Mouse (Mus musculus): ENCODE results near the gene Prkch.

DNA sequence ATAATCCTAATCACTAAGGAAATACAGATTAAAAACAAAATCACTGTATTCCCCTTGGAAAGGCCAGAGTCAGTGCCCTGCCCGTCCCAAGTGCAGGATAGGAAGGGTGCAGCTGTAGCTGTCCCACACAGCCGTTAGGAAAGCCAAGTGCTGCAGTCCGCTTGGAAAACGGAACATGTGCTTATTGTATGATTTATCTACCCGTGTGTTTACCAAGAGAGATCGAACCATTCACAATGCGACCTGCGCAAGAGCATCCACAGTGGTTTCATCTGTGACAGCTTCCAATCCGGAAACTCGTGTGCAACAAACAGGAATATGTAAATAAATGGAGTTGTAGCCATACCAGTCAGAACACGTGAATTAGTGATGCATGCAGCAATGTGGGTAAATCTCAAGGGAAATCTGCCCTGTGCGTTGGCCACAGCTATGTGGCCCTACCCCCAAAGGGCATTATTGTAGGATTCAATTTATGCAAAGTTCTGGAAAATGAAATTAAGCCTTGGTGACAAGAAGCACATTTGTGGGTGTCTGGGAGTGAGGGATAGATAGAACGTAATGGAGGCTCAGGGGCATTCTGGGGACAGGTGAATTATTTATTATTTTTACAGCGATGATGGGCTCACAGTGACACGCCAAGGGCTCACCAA, 6.2 kb downstream of the Prkch start:
- TF ChIP-seq CTCF (IDR thresholded peaks at IDR 0.05; ENCODE audit: low read depth, low read length) (no peak), POLR2A (IDR thresholded peaks at IDR 0.05; ENCODE audit: borderline replicate concordance, low read depth, low read length) (no peak)
